Mouse (Mus musculus) retina, postnatal 7 days (tissue): ENCODE results near the gene Paxip1.

ENCODE experiments used
- DNase-seq: peaks from one replicate; pipeline ENCODE4 v3.0.0-alpha.2; 2012; ENCODE audit warnings: low read depth, low spot score

Gene Paxip1

DNA sequence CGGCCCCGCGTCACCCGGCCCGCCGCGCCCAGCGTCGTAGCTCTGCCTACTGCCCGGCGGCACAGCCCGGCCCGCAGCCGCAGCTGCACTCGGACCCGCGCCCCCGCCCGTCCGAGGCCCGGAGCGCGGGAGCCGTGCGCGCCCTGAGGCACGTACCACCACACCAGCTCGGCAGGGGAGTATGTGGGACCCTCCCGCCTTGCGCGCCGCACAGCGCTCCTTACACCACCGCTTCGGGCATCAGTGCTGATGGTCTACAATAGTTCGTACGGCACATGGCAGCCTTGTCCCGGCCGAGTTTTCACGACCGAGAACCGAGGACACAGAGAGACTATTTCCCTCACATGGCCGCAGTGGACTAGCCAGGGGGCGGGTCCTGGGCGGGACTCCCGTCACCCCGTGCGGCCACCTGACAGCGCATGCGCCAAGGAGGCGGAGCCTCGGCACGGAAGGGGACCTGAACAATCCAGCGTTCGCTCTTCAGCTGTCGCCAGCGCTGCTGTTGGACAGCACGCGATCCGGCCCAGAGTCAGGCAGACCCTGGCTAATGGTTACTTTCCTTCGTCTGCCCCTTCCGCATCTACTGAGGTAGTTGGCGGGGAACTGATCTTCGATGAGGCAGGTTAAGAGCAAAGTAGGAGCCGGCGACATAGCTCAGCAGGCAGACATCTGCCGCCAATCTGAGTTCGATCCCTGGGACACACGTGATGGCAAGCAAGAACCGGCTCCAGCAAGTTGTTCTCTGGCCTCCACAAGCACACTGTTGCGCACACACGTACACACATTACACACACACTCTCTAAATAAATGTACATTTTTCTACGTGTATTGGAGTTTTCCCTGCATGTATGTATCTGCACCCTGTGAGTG lies at the start of gene Paxip1:
Paxip1 (minus strand) TSS at position 389 of the 870 bp plus-strand sequence.
- DNase-seq = peak; percentile 98

DNA sequence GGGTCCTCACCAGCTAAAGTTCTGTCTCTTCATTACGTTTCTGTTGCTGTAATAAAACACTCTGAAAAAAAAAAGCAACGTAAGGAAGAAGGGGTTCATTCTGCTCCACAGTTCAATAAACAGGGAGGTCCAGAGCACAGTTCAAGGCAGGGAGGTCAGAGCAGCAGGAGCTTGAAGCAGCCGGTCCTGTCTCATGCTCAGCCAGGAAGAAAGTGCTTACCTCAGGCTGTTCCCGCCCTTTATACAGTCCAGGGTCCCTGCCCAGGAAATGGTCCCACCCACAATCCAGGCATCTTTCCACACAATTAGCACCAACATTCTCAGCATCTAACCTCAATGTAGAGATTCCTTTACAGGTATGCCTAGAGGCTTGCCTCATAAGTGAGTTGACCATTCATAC lies 46.6 kb upstream of the Paxip1 start:
- no peak for DNase-seq

DNA sequence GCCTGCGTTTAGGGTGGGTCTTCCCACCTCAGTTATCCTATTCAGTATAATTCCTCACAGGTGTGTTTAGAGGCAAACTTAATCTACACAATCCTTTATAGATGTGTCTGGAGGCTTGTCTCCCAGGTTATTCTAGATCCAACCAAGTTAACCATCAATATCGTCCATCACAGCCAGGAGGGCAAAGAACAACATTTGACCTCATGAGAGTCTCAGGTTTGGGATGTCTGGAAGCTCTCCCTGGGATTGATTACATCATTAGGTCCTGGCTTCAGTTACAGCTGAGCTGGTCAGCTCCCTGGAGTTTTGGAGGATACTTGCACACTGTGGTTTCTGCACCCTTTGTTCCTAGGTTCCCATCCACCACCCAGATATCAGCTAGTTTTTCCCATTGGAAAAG lies 43.6 kb upstream of the Paxip1 start:
- no peak for DNase-seq

DNA sequence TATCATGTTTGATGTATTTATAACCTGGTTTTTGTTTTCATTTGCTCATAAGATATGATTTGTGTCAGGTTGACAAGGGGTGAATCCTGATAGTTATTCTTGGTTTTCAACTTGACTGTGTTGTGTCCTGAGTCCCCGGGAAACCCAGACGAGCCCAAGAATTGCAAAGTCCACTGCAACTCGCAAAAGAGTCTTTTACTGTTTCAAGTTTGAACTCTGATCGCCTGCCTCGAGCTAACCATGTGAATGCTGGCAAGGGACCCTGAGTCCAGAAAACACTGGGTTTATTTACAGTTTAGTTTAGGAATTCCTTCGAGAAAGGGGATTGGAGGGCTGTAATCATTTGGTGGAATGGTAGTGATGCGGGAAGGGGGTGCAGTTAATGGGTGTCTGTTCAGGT lies 36.5 kb upstream of the Paxip1 start:
- no peak for DNase-seq

DNA sequence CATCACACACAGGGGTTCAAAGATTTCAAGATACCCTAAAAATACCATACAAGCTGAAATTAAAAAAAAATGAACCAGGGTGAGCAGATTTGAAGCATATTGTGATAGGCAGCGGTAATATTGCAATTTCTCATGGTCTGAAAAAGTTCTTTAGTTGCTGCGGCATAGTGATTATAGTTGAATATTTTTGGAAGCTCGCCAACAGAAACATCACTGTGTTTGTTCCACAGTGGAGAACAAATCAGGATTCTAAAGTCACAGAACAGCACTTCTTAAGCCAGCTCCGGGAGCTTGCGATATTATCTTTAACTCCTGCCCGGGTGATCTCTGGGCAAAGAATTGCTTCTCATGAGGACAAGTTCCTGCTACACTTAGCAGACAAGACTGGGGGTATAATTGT lies 29.7 kb upstream of the Paxip1 start:
- DNase-seq = no peak

DNA sequence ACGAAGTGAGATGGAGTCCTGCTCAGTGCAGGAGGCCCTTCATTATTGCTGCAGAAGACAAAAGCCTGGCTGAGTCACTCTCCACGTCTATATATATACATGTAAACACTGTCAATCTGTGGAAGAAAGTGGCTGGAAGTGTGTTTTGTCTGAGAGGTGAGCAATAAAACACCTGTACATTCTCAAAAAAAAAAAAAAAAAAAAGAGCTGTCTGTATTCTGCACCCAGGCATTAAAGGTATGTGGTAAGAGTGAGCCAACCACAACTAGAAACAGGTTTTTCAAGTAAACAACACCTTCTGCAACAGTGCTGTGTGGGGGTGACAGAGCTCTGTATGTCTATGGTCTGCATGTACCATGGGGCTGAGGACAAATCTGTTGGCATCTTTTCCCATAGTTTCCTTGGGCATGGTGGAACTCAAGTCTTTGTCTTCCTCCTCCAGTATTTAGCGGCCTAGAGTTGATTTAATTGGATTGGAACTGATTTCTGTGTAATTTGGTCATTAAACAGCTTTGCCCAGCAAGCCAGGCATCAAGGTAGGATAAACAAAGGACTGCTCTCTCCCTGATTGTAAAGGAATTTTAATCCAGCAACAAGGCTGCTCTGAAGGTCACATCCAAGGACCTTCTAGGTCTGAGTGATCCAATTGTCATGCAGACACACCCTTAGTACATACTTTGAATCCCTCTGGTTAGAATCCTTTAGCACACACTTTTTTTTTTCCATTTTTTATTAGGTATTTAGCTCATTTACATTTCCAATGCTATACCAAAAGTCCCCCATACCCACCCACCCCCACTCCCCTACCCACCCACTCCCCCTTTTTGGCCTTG lies 27.6 kb upstream of the Paxip1 start:
- no peak for DNase-seq

DNA sequence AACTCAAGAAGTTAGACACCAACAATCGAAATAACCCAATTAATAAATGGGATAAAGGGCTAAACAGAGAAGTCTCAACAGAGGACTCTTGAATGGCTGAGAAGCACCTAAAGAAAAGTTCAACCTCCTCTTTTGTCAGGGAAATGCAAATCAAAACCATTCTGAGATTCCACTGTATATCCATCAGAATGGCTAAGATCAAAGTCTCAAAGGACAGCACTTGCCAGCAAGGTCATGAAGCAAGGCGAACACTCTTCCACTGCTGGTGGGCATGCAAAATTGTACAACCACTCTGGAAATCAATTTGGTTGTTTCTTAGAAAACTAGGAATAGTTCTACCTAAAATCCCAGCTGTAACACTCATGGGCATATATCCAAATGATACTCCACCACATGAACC lies 22.8 kb upstream of the Paxip1 start:
- no peak for DNase-seq

DNA sequence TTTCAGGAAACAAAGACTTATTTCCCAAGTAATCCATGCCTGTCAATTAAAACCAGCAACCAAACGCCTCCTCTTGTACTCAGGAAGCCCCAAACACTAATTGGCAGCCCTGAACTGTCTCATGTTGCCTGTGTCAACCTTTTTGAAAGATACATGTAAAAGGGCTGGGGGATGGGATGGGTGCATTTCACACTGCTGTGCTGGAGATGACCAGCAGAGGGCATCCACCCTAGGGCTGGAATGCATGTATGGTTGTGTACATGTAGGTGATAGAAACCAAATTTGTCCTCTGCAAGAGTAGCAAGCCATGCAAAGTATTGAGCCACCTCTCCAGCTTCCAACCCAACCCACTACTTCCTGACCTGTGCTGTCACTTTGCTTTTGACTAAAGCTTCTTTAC lies 2.4 kb upstream of the Paxip1 start:
- peak; percentile 38 for DNase-seq

DNA sequence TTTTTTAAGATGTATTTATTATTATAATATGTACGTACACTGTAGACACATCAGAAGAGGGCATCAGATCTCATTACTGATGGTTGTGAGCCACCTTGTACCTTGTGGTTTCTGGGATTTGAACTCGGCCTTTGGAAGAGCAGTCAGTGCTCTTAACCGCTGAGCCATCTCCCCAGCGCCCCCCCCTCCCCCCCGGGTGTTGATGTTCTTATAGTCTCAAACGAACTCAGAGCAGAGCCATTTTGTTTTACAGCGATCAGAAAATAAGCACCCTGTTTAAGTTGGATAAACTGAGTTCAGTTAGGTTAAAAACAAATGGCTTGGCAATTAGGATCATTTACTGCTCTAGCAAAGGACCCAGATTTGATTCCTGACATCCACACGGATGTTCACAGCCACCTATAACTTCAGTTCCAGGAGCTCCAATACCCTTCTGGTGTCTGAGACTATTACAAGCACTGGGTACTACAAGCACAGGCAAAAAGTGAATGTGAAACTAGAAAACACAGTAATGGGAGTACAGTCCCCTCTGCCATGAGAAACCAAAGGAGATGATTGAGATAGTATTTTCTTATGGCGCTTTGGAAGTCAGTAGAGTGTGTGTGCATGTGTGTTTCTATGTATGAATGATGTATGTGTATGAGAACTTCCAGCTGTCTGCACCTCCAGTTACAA lies 1.2 kb upstream of the Paxip1 start:
- DNase-seq = no peak

DNA sequence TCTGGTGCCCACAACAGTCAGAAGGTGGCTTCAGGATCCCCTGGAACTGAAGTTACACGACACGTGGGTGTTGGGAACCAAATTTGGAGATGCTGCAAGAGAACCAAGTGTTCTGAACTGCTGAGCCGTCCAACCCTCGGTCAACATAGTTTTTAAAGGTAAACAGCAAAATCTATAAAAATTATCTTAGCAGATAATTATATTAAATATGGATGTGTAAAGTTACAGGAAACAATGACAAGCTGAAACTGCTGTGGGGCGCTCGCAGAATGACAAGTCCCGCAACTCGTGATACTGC lies 631 bp upstream of the Paxip1 start:
- no peak for DNase-seq

DNA sequence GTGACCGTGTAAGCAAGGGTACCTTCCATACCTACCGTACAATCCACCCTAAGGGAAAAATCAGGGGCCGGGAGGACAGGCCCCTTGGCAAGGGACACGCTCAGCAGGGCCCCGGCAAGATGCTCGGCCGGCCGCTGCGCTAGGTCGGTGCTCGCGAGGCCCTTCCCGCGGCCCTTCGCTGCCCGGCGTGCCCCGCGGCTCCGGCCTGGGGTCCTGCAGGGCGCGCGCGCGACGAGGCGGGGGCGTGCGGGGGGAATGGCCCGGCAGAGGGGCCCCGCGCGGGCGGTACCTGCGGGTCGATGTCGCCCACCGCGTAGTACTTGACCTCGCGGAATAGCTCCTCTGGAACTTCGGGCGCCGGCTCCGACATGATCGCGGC lies 592 bp downstream of the Paxip1 start:
- DNase-seq = peak; percentile 75

DNA sequence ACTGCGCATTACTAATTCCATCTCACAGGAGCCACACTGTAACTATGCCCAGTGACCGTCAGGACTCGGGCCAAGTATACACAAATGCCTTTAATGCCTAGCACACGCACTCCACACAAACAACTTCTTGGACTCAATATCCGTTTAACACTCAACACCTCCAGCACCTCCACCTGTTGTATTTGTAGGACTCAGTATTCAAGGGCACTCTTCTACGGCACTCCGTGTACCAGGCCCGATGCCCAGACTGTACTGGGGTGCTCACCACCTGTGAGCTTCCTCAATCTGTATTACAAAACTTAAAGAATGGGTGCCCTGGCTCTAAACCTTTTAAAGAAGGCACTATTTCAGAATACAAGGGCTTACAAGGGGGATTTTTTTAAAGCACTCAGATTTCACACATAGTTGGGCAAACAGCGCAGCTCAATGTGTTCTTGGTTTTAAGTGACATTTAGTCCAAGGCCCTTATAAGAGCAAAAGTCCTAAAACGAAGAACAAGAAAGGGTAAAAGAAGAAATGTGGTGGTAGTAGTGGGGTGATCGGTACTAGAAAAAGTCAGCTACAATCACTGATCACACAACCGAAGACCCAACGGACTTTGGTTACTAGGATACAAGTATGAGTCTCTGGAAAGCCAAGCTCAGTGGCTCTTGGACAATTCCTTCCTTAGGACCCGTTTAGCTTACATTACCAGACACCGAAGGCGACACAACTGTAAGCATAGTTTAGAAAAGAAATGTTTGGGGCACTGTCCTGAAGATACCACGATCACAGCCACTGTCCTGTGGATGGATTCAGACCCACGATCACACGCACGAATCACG lies 1.2 kb downstream of the Paxip1 start:
- no peak for DNase-seq

DNA sequence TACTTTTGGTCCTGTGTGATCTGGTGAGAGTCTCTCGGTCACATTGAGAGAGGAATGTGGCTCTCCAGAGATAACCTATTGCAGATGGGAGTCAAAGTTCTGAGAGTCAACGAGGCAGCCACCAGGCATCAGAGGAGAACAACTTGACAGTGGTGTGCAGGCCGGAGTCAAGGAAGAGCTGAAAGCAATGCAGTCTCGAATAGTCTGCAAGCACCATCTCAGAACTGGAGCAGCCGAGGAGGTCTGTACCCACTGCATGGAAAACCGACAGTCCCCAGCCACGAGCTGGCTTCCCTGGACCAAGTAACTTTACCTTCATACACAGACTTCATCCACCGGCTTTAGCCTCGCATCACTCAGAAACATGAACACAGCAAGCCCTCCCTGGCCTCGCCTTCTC lies 1.9 kb downstream of the Paxip1 start:
- DNase-seq = no peak

DNA sequence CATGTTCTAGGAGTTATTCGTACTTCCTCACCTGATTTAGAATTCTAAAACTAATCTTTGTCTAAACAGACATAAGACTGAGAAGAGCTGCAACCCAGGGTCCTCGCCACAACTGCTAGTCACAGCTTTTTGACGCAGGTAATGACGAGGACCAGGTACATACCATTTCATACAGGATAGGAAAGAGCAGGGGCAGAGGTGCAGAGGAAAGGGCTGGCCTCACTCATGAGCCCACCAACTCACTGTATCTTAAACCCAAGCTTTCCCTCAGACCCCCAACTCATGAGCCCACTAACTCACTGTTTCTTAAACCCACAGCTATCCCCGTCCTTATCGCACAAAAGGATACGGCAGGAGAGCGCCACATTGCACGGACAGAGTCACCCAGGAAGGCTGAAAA lies 8.1 kb downstream of the Paxip1 start:
- DNase-seq = no peak

DNA sequence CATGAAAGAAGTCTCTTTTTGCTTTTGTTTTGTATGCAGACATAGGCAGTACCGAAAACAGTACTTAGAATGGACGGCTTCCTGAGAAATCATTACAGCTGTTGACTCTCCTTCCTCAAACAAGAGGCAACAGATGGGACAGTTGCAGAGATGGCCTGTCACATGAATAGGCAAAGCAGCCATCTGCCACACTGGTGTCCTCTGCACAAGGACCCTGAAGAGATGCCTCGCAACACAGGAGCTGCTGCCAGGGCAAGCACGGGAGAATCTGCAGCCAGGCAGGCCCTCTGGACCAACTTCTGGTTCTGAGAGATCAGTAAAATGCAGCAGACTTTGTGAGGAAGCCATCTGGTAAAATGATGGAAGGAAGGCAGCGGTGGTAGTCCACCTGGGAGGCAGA lies 23.5 kb downstream of the Paxip1 start:
- DNase-seq = no peak

DNA sequence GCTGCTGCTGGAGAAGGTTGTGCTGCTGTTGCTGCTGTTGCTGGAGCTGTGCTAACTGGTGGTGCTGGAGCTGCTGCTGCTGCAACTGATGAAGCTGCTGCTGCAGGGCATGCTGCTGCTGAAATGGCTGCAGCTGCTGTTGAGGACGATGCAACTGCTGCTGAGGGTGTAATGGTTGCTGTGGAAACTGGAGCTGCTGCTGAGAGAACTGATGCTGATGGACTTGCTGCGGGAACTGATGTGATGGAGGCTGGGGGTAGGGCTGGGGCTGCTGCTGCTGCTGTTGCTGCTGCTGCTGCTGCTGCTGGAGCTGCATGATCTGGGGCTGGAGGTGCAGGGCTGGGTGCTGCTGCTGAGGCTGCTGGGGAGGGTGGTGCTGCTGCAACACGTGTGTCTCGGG lies 25.7 kb downstream of the Paxip1 start:
- no peak for DNase-seq

DNA sequence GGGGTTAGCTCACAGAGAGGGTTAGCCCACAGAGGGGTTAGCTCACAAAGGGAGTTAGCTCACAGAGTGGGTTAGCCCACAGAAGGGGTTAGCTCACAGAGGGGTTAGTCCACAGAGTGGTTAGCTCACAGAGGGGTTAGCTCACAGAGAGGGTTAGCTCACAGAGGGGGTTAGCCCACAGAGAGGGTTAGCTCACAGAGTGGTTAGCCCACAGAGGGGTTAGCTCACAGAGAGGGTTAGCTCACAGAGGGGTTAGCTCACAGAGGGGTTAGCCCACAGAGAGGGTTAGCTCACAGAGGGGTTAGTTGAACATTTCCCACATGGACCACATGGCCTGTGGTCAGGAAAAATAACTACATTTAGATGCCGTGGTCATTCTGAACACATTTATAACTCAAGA lies 46.5 kb downstream of the Paxip1 start:
- no peak for DNase-seq

DNA sequence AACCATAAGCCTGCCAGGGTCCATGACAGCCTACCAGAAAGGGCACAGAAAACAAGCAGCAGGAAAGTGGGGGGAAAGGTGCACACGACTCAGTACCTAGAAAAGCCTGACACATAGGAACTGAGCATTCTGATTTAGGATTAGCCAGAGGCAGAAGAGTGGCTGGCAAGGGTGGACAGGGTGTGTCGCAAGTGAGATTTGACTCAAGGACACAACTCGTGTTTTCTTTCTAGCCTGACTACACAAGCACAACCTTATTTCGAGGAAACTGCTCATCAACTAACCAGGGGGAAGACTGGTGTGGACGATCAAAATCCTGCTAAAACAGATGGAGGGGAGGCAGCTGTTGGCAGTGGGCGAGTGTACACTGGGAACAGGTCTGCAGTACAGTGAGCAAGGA lies 52.3 kb downstream of the Paxip1 start:
- no peak for DNase-seq

DNA sequence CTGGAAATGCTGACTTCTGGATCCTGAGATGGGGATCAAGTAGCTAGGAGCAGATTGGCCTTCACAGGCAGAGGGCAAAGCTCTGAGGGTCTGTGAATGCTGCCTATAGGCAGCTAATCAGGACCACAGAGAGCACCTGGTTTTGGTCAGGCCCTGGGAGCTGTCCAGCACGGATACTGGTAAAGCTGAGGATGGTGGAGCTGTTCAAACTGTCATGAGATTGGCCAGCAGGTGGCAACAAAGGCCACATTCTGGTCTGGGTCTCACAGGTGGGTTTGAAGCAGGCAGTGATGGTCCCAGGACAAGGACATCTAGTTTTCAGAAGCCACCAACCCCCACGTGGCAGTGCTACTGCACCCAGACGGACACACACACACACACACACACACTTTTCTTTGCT lies 54.3 kb downstream of the Paxip1 start:
- DNase-seq = peak; percentile 17

DNA sequence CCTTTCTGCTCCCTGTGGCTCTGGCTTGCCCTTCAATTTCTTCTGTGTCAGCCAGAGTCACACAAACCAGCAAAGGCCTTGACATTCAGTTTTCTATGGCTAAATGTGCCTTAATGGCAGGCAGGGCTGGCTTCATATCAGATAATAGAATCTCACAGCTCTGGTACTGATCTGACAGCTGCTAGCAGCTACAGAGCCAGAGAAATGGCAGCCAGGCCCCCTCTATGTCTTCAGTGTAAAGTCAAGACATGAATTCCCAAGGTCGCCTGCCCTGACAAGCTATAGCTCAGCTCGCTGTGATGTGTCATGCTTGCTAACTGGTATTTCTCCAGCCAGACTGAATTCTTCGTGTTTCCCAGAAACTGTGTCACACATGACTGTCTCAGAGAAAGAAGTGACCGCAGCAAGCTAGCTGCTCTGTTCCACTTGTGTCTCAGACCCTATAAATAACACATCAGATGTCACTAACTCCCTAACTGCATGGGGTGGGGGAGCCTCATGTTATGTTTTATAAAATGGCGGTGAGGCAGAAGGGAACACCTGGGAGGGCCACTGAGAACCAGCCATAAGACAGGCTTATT lies 59.1 kb downstream of the Paxip1 start:
- DNase-seq = no peak

DNA sequence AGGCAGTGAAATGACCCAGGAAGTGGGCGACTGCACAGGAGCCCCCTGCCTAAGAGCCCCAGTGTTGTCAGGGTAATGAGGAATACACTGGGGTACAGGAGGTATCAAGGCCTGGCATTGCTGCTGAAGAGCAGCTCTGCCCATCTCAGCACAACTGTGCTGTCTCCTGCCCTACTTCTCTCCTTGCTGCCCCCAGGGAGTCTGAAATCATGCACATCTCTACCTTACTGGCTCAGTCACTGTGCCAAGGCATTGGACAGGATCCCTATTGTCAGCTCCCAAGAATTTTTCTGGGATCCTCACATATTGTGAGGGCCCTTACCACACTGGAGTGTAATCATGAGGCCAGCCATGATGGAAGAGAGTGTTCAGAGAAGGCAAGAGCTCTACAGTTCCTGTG lies 60.1 kb downstream of the Paxip1 start:
- no peak for DNase-seq
